Mouse (Mus musculus): Measurements from ENCODE around the gene Mosmo.
"Not testable (repeated sequence)": the region's sequence is repeated elsewhere in the genome, so short reads cannot be mapped to it uniquely, and the experiment has no call there.

Mosmo gene

DNA sequence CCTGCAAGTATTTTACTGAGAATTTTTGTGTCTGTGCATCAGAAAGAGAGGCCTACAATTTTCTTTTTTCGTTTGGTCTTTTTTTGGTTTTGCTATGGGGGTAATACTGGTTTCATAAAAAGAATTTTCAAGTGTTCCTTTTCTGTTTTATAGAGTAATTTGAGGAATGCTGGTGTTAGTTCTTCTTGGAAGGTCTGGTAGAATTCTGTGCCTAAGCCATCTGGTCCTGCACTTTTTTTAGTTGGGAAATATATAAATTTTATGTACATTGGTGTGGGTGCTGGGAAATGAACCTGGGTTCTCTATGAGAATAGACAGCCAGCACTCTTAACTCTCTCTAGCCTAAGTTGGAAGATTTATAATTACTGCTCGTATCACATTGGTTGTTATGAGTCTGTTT is 34.7 kb downstream of the Mosmo start:
- DNase-seq: no peak

DNA sequence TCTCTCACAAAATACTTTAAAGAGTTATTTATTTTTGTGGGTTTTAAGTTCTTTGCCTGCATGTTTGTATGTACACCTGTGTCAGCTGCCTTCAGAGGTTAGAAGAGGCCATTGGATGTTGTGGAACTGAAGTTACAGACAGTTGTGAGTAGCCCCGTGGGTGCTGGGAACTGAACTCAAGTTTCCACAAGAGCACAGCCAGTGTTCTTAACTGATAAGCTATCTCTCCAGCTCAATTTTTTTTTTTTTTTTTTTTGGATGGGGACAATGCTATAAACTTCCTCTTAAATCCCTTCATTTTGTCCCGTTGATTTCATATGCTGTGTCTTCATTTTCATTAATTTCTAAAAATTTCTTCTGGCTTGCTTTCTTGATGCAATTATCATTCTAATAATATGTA is 35.8 kb downstream of the Mosmo start:
- no peak for DNase-seq

DNA sequence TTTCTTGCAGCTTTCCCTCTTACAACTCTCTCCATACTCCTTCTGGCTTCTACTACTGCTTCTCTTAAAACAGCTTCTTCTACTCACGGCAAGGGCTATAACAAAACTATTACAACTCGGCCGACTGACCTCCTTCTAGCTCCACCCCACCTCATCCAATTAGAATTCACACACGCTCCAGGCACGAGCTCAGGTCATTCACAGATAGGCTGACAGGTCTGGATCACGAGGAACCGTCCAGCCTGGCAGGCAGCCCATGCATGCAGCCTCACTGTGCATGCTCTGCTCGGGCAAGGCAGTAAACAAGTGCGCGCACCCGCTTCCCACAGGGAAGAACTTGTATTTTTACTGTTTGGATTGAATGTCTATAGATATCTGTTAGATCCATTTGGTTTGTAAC is 36.5 kb downstream of the Mosmo start:
- not testable (repeated sequence) for DNase-seq

DNA sequence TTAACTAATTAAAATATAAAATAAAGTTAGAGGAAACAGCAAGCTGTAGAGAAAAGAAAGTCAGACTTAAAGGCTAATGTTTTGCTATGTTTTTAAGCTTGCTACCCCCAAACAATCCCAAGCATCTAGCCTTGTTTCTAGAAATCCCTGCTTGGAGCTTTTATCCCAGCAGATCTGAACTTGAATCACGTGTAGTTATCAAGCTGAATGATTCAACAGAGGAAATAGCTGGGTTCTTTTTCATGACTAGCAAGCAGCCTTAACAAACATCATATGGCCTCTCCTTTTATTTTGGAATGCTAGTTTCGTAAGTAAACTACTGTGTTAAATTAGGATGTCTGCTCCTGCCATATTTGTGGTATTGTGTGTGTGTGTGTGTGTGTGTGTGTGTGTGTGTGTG is 39.8 kb downstream of the Mosmo start:
- DNase-seq: no peak

DNA sequence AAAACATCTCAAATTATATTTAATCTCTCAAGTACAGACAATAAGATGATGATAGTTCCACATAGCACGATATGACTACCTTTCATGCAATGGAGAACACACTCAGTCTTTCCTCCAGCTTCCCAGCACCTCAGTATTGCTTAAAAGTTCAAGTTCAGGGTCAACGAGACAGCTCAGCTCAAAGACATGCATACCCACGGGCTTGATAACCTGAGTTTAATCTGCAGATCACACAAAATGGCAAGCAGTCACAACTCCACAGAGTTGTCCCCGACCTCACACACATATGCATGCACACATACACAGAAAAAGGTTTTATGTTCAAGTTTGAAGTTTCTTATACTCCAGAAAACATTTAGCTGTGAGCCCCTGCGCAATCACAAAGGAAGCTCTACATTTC is 43.6 kb downstream of the Mosmo start:
- DNase-seq: no peak

DNA sequence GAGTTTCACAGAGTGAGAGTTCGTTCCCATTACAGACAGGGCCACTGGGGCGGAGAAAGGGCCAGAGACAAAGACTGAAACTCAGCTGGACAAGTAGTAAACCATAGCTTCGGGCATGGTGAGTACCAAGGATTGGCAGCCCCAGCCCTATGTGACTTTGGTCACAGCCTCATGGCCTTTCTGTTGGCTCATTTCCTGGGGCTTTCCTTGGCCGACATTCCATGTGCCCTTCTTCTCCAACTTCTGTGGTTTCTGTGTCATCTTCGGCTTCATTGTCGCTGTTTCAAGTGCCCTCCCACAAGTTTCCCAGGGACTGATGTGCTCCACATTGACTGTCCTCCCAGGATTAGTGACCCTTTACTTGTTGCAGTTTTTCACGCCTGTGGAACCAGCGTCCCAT is 44.0 kb downstream of the Mosmo start:
- DNase-seq: no peak

DNA sequence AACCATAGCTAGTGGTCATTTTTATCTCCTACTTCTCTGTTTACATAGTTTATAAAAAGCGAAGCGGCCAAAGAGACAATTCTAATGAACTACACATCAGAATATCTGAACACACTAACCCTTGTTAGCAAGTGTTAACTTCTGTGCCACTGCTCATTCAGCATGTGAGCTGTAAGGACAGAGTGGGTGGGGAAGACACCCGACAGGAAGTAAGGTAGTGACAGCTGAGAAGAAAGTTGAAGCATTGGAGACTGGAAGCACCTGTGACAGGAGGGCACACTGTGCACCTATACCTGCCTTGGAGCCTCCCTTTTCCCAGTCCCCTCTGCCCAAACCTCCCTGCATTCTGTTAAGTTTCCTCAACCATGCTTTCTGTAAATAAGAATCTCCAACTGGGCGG is 44.6 kb downstream of the Mosmo start:
- DNase-seq: no peak

DNA sequence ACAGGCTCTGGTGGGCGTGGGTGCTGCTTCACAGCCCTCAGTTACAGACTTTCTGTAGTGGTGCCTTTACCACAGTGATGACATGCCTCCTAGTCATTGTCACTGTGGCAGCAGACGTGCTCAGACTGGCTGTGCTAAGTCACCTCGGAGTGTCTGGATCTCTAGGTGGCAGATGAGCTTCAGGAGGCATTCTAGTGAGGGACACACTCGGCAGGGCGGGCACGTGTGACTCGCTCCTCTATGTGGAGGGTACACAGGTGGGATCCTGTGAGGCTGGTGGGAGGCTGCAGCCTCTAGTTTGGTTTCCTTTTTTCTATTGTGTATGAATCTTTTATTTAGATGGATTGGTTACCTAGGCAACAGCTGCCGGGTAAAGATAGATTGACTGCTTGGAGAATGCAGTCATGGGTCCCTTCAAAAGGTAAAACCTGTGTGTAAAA is 45.4 kb downstream of the Mosmo start:
- DNase-seq: no peak

DNA sequence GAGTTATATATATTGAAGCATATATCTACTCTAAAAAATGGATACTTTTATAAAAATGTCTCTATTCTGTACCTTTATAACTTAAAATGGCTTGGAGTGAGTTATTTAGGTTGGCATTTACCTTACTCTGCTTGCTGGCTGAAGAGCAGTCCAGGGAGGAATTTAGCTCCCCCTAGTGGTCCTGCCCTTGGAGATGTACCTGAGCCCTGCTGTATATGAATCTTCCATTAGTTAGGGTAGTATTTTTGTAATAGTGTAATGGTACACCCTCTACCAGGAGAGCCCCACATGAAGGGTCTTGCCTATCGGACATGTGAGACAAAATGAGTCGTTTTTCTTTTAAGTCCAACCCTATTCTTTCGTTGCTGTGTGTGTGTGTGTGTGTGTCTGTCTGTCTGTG is 50.2 kb downstream of the Mosmo start:
- DNase-seq: no peak

DNA sequence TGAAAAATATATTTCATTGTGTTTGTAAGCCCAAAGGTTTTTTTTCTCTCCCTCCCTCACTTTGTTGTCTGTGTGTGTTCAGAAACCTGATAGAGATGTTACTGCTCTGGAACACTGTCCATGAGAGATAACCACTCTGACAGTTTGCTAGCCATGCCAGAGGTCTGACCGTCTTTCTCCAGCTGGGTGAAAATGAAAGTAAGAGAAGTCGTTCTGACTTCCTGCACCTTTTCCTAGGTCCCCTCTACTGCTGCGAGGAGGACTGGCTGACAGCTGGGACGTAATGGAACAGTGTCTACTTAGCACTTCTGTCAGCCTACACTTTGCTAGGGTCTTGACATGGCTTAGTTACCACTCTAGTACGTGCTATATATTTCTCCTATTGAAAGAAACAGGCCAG is 52.2 kb downstream of the Mosmo start:
- DNase-seq: no peak

DNA sequence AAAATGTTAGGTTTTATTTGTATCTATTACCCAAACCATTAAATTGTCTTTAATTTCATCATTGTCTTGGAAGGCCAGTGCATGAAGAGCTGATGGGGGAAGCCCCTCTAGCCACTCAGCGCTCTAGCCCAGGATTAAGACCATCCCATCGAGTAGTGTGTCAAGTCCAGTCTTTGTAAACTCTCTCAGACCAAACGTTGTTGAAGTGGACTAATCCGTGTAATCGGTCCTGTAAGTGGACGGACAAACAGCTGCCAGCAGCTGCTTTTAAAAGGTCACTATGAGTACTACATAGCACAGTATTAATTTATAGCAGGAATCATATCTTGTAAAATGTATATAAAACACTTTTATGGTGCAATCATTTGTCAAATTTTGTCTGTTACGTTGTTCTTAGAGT is 55.5 kb downstream of the Mosmo start:
- no peak for DNase-seq

DNA sequence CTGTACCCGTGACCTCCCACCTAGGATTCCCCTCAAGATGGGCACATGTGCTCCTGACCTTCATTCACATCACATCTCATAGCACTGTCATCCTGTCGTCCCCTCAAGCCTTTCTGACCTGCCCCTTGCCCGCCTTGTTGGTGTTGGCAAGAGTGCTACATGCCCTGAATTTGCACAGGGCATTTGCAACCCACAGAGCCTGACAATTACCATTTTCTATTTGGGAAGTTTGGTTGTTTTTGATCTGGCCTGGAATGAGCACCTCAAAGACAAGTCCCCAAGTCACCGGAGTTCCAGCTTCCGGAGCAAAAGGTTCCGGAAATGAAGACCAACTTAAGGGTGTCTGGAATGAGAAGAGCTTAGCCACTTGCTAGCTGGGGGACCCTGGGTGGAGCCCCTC is 61.6 kb downstream of the Mosmo start, which contains the start of gene Vwa3a:
TSS of gene Vwa3a (plus strand) at position 301 of the 400 bp plus-strand sequence.
- no peak for DNase-seq

DNA sequence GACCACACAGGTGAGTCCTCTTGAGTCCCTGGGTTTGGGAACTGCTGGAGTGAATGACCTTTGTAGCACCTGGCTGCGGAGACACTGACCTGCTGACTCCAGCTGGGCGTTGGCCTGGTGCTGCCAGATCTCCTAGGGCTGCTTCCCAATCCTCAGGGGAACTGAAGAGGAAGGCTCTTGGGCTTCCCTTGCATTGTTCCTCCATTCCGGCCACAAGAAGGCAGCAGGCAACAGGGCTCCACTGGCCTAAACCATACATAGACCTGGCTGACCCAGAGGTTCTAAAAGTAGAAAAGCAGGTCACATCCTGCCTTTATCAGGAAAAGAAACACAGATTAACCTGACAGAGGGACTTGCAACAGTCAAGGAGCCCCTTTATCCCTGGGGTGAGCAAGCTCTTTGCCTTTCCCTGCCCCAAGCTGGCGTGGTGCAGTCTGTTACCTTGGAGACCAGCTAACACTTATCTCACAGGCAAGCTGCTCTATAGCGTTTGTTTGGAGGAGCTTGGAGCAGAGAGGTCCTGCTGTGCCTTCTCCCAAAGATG is 62.2 kb downstream of the Mosmo start:
- no peak for DNase-seq

DNA sequence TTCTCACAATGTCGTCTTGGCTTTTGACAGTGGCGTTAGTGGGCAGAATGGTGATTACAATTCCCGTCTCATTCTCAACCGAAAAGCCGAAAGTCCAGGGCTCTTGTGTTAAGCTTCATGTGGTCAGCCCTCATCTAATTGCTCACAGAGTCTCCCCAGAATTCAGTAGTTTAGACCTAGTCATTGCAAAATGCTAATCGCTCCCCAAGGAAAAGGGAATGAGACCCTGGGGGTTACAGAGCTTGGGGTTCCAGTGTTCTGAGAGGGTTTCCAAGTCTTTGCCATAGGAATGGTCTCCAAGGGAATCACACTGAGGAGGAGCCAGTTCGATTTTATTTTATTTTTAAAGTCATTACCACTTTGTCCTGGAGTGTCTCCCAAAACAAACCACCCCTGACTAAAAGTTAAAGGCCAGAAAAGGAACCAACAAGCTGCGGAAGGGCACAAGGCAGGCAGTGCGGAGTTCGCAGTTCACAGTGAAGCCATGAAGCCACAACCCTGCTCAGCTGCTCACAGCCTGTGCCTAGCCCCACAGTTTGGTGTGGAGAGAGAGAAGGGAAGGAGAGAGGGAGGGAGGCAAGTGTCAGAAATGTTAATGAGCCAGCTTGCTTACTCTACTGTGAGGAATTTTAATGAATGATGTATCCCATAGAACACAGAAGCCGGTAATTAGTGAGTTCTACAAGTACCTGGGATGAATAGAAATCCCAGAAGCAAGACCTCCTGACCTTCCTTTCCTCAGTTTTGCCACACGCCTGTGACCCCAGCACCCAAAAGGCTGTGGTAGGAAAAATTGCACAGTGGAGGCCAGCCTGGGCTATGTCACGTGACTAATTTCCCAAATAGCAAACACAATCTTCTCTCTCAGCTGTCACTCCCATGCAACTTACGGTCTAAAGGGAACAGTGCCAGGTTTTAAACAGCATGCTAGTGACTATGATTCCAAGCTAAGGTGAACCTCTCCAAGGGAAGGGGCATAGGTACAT is 66.2 kb downstream of the Mosmo start:
- DNase-seq: no peak

DNA sequence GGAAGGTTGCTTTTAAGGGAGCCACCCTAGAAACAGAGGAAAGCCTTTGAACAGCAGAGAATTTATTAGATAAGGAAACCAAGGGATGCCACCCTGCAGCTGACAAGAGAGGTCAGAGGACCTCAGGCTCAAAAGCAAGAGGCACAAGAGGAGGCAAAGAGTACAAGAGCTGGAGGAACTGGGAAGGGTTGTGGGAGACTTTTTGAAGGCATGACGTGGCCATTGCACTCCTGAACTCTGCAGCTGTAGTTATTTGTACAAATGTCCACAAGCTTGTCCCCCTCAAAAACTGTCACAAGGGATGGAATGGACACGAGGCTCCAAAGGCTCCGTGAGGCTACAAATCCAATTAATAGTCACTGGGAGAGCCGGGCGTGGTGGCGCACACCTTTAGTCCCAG is 67.2 kb downstream of the Mosmo start:
- no peak for DNase-seq

DNA sequence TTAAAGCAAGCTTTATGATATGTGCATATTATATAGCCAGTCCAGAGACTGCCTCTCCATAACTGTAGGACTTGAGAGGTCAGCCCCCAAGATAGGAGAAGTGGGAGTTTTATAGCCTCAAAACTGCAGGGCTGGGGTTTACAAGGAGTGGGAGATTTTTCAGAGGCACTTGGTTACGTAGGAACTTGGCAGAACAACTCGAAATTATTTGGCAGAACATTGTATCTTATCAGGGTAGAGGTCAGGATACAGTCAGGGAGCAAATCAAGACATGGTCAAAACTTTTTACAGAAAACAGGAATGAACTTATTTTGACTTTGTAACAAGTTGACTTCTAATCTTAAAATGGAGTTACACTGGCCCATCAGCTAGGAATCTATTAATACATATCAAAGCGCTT is 68.6 kb downstream of the Mosmo start:
- DNase-seq: no peak

DNA sequence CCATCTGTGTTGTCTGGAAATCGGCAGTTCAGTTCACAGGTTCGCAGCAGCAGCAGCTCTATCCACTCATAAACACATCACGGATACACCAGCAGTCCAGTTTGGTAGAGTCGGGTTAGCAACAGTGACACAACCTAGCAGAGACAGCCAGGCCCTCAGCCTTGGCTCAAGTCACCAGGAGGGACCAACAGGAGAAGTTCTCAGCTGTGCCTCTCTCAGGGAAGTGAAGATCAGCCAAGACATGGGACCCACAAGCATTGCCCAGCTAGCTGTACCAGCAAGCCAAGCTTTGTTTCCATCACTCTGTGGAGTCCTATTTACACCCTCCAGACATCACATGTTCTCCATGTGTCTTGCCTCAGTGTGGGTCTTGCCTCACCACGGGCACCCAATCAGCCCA is 69.4 kb downstream of the Mosmo start:
- DNase-seq: no peak

DNA sequence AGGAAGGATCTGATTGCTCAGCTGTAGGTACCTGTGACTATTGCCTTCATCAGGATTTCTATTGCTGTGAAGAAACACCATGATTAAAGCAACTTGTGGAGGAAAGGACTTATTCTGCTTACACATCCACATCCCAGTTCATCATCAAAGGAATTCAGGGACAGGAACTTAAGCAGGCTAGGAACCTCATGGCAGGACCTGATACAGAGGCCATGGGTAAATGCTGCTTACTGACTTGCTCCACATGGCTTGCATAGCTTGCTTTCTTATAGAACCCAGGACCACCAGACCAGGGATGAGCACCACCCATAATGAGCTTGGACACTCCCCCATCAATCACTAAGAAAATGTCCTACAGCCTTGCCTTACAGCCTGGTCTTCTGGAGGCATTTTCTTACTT is 71.1 kb downstream of the Mosmo start:
- no peak for DNase-seq

DNA sequence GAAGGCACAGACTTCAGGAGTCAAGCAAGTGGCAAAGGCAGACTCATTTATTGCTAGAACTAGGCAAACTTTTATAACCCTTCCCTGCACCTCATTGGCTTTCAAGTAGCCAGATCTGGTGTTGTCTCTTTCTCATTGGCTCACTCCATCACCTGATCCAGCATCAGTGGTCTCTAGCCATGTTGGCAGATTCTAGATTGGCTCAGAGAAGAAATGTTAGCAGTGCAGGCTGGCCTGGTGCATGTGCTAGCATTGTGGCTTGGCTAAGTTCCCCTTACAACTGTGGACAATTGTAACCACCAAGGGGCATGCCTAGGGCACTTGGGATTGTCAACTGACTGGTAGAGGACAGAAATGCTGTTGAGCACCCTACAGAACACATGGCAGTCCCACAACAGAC is 73.9 kb downstream of the Mosmo start:
- no peak for DNase-seq

DNA sequence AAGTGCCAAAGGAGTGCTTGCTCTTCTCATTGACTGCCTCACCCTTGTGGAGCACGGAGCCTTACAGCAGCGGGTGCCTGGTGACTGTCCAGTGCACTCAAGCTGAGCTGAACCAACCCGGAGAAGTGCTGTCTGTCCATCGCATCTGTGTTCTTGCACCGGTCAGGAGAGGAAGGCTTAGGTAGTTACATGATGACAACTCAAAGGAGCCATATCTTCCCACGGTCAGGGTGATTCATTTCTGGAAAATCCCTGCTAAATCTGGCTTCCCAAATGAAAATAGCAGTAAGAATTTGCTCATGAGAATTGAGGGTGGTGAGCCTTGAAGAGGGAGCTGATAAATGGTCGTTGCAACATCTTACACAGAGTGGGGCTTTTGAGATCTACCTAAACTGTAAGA is 74.5 kb downstream of the Mosmo start:
- DNase-seq: no peak

DNA sequence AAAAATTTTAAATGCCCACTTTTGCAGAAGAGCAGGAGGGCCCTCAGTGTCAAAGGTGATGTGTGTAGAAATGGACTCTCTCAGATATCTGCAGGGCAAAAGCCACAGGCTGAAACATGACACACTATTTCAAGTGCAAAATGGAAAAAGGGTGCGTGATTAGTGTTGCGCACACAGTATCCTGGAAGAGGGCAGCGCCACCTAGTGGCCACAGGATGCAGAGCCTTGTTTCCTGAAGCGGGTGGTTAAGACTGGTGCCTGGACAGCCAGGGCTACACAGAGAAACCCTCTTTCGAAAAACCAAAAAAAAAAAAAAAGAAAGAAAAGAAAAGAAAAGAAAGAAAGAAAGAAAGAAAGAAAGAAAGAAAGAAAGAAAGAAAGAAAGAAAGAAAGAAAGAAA is 77.3 kb downstream of the Mosmo start:
- DNase-seq: peak; percentile 28 to 32

DNA sequence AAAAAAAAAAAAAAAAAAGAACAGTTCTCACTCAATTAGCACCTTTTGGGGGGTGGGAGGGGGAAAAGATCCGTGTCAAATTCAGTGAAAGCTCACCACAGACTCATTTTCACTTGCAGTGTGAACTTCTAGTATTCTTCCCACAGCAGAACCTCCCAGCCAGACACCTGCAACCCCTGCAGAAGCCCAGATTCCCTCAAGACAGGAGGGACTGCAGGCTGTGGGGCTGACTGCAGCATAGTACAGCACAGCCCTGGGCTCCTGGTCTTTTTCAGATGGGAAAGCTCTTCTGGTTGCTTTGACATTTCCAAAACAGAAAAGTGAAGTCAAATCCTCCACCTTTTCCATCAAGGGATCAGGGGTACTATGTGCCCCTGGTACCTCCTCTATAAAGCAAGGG is 90.0 kb downstream of the Mosmo start:
- no peak for DNase-seq

DNA sequence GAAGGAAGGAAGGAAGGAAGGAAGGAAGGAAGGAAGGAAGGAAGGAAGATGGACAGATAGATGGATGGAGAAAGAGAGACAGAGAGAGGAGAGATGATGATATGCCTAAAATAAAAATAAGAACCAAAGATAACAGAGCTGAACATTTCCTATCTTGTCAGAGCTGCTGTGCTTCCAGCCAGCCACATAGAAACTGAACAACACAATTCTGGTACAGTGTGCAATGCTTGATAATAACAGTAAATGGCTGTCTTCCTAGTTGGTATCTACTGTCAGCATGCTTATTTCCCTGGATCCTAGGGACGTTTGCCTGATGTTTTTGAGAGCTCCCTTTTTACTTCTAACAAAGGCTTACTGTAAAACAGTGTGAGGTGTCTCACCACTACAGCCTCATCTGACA is 94.0 kb downstream of the Mosmo start:
- no peak for DNase-seq

DNA sequence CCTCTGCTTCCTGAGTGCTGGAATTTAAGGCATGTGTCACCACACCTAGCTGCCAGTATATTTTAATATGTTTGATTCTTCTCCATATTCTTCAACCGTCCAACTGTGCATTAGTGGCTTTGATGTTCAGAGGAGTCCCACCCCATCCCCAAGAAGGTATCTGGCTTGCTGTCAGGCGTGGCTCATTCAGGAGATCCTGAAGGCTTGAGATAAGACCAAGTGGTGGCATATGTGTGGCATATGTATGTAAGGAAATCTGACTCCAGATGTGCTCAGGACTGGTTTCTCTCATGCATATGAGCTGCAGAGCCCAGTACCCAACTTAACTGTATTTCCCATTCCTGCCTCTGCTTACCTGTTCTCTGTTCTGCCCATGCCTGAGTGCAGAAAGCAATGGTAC is 100.6 kb downstream of the Mosmo start:
- no peak for DNase-seq
